Mouse (Mus musculus) CD8-positive naive resting alpha-beta T cell, adult 2 months (primary cell): ENCODE results near the gene Dnmt3l.
A peak's percentile ranks its signal among the peaks of the same experiment; 100 is the strongest.
"Not testable (repeated sequence)": the region's sequence is repeated elsewhere in the genome, so short reads cannot be mapped to it uniquely, and the experiment has no call there.

Experiments used
- DNase-seq, 2 experiments: peaks; one replicate each; pipeline ENCODE4 v3.0.0; 2022; ENCODE audit warnings: low read depth in 2 of 2, low spot score in 2 of 2

Gene Dnmt3l

DNA sequence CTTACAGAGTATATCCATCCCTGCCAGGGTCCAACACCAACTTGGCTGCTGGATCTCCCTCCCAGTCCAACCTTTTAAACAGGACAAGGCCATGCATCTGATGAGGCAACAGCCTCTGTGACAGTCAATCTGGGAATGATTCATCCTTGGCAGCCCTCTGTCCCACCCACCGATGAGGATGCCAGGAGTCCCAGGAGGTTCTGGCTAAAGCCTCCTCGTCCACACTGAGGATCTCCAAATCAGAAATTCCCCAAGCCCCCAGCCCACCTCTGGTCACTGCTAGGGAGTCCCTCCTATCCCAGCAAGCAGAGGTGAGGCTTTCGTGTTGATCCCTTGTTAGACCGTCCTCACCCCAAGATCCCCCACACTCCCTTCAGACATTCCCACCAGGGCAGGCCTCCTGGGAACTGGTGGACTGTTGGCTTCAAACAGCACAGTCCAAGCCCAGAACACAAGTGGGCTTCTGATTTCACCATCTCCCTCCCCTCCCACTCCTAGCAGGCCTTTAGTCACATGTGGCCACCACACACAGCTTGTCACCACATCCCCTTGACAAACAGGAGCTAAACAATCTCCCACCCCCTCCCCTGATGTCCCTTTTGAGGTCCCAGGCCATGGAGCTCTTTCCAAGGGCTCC lies 38.3 kb downstream of the Dnmt3l start:
- DNase-seq: no peak

GRCm38 (mm10) chr10:78084073-78084472 lies 42.3 kb downstream of the Dnmt3l start:
- DNase-seq: no peak

GRCm38 (mm10) chr10:78085711-78086110 lies 44.0 kb downstream of the Dnmt3l start:
- no peak for DNase-seq

DNA sequence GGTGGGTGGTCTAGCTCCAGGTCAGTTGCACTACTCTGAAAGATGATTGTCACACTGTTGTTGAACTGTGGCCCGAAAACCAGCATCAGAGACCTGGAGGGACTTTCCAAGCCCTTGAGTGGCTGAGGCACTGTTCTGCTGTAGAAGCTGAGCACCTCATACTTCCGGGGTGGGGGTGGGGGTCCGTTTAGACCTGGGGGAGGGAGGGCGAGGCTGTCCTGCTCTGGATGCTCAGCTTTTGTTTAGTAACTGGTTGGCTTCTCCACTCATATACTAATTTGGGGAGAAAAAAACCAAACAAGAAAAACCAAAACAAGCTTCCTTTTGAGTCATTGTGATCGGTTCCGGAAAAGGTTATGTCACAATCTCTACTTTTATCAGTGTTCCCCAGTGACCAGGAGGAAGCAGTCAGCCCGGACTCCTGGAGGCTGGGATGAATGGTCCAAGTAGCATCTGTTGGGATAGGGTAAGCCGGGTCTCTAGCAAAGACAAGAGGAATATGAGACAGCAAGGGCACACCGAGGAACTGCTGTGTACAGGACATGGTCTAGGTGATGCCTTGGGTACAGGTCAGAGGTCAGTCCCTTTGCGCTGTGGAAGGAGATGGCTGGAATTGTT lies 44.8 kb downstream of the Dnmt3l start:
- DNase-seq: peak in 1 of 2 experiments; percentile 31

GRCm38 (mm10) chr10:78087101-78087511 lies 45.4 kb downstream of the Dnmt3l start:
- peak; percentile 19 to 28 for DNase-seq

DNA sequence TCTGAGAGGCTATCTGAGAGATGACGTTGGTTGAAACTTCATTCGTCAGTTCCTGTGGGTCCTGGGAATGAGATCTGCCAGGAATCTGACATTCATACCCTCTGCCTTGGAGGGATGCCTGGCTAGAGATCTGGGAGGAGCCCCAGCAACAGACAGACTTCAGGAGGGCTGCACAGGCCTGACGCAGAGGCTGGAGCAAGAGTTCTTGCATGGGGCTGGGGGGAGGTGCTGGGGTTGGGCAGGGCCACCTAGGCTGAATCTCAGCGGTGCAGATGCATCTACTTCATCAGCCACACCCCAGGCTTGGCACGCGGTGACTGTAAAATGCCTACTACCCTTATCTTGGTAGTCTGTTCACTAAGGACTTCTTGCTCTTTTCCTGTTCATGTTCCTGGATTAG lies 48.5 kb downstream of the Dnmt3l start:
- DNase-seq: no peak

DNA sequence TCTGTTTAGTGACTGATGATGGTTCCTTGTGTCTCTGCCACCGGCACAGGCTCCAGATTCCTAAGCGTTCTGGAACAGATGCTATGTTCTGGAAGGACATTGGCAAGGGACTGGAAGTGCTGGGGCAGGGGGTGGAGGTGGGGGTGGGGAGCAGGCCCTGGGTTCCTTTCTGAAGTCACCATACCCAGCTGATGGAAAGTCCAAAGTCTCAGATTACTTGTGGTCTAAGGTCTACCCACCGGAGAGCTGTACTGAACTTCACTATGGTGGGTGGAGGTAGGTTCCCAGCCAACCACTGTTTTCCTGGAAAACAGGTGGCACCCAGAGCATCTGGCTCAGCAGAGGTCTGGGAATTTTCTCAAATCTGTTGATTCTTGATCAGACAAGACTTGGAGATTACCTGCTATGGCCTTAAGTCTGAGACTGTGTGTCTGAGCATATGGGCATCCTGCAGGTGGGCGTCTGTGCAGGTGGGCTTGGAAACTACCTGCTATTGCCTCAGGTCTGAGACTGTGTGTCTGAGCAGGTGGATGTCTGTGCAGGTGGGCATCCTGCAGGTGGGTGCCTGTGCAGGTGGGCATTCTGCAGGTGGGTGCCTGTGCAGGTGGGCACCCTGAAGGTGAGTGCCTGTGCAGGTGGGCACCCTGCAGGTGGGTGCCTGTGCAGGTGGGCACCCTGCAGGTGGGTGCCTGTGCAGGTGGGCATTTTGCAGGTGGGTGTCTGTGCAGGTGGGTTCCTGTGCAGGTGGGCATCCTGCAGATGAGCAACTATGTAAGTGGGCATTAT lies 49.2 kb downstream of the Dnmt3l start:
- no peak for DNase-seq

- no peak for DNase-seq
These were observed 50.3 kb downstream of the Dnmt3l start for GRCm38 (mm10) chr10:78091865-78092724.

DNA sequence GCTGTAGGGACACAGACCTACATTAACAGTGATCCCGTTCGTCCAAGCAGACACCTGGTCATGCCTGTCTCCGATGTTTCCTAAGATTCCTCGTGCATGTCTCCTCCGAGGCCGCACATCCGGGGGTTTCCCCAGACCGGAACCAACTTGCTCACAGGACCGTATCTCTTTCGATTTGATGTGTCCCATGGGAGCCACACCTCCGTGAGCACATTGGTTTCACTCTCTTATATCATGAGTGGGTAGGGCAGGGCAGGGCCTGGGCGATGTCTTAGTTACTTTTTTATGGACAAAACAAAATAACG lies 50.9 kb downstream of the Dnmt3l start:
- no peak for DNase-seq

GRCm38 (mm10) chr10:78095221-78095620 lies 53.5 kb downstream of the Dnmt3l start:
- DNase-seq: no peak

DNA sequence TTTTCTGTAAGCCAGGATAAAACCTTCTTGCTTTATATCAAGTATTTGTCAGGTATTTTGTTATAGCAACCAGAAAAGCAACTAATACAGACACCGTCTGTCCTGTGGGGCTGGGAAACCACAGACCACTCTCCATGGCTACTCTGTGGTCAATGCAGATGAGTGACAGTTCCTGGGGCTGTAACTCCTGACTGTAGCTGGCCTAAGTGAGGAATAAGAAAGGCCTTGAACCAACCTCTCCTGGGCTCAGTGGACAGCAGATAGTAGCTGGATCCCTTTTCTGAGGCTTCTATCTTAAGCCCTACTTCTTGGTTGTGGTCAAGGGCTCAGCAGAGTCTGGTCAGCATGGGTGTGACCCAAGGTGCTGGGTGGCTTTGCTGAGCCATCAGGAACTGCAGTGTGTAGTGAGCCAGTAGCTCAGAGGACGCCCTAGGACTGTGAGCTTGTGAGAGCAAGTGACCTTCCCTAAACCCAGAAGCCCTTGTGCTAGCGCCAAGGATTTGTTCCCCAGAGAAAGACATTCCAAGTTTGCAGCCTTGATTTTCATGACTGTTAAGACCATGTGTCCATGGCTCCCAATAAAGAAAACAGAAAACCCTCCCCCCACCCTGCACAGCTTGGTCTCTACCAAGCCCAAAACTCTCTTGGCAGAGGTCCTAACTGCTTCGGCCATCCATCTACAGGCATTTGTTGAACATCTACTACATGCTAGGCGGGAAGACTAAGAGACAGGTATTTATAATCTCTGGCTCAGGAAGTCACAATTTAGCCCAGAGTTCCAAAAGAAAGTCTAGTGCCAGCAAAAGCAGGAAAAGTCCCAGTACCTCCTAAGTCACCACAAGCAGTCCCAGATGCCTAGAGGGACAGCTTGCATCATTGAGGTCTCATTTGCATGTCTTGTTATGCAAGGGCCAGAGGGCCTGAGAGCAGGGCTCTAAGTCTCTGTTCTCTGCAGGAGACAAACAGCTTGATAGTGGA lies 54.5 kb downstream of the Dnmt3l start:
- DNase-seq: no peak

GRCm38 (mm10) chr10:78099860-78100259 lies 58.1 kb downstream of the Dnmt3l start:
- DNase-seq: not testable (repeated sequence)

DNA sequence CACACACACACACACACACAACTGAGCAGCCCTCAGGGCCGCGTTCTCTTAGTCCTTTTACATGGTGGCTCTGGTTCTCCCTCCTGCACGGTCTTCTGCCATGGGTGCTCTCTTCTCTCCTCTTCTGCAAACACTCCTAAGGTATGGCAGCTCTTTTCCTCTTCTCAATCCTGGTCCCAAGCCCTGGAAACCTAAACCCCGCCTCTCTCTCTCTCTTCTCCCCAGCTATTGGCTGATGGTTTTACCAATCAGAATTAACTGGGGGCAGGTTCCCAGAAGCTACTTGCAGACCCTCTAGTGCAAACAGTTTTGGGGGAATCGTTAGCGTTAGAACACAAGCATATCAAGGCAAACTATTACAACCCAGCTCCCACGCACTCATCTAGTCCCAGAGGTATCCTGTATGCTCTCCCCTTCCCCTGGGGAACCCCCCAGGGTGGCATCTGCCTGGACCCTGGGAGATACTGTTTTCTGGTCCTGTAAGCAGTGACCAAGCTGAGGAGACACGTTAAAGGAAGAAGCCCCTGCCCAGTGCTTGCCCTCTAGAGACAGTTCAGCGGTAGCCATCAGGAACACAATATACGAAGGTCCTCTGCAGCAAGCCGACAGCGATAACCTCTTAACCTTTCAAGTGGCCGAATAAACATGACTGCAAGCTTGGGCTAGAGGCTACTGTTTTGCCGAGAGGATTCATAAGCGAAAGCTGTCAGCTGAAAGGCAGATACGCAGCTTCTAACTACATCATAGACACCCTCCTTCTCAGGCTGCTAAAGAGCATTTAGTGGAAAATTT lies 59.4 kb downstream of the Dnmt3l start:
- DNase-seq: no peak

DNA sequence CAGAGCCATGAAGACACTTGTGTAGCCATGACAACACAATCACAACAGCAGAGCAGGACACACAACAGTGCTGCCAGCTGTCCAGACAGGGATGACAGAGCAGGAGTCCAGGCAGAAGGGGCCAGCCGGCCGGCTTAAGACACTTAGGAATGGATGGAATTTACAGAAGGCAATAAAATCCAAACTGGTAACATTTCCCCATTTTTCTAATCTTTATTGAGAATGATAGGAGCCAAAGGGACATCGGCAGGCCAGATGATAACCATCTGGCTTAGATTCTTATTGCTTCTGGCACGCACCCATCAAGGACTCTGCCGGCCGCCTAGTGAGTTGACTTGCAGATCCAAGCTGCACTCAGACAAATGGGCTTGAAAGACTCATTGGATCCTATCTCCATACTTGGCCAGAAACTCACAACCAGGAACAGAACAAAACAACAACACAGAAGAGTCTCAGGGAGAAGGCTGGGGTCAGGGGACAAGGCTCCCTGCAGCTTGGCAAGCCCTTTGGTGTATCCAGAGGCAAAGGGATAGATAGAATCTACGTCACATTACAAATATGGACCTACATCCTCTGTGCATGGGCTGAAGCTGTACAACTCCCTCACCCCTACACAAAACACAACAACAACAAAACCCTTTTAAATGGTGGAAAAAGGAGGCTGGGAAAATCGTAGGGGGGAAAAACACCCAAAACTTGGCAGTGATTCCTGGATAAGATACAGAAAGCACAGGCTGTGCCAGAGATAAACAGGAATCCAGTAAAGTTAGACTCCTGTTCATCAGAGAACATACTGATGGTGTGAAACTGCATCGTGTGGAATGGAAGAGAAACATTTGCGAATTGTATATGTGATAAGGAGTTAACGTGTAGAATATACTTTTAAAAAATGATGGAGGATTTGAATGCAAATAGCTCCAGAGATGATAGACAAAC lies 63.1 kb downstream of the Dnmt3l start:
- no peak for DNase-seq

GRCm38 (mm10) chr10:78105548-78105947 lies 63.8 kb downstream of the Dnmt3l start:
- no peak for DNase-seq
